Mouse (Mus musculus) erythroblast, embryonic 14.5 days (primary cell): ENCODE results near the gene Sorcs2. TPM values are rescaled to one million over a fixed set of nuclear protein-coding genes. Genes with fewer than 3 reads are reported as not detected.
"Not testable (repeated sequence)": the region's sequence is repeated elsewhere in the genome, so short reads cannot be mapped to it uniquely, and the experiment has no call there.

Experiments
- H3K27me3 ChIP-seq: 2 replicates; pipeline ENCODE4 v1.6.1; 2012; ENCODE audit warnings: inconsistent platforms; ENCODE audit not compliant: control insufficient read depth
- H3K36me3 ChIP-seq: 2 replicates; pipeline ENCODE4 v1.6.1; 2012; ENCODE audit warnings: mild to moderate bottlenecking, inconsistent platforms; ENCODE audit not compliant: control insufficient read depth
- H3K4me1 ChIP-seq: 2 replicates; pipeline ENCODE4 v1.6.1; 2012; ENCODE audit warnings: inconsistent platforms; ENCODE audit not compliant: control insufficient read depth
- H3K4me3 ChIP-seq: replicated peaks from 2 replicates; pipeline ENCODE3; 2012; ENCODE audit warnings: moderate library complexity, mild to moderate bottlenecking, inconsistent platforms
- H3K9me3 ChIP-seq: 2 replicates; pipeline ENCODE4 v1.6.1; 2012; ENCODE audit warnings: low read length, inconsistent platforms, mixed read lengths; ENCODE audit not compliant: control insufficient read depth
- GATA1 ChIP-seq: IDR thresholded peaks from 2 replicates; pipeline ENCODE4 v1.6.1; 2012; ENCODE audit warnings: low read length, inconsistent platforms, mixed read lengths
- TAL1 ChIP-seq: IDR thresholded peaks from 3 replicates; pipeline ENCODE4 v1.6.1; 2012; ENCODE audit warnings: low read length, inconsistent platforms, mixed read lengths
- polyA plus RNA-seq: library from polyadenylated mRNA; stranded (reverse); fragments of >175 nt; gene quantifications from 2 replicates; pipeline ENCODE4 v1.2.3, GENCODE M21; 2012

Gene Sorcs2
- polyA plus RNA-seq, 1 experiment: not detected

- Histone ChIP-seq H3K27me3 (peaks cover 31% of the 10 kb centered on the region), H3K36me3 (no peaks in the 10 kb centered on the region), H3K4me3 (no peak overlapping the region), H3K4me1 (no peaks in the 10 kb centered on the region), H3K9me3 (no peaks in the 10 kb centered on the region)
- TF ChIP-seq TAL1 (no peak), GATA1 (no peak)
These were observed 1.2 kb downstream of the Sorcs2 start for GRCm38 (mm10) chr5:36396491-36397383.

- Histone ChIP-seq H3K27me3 (peaks cover 31% of the 10 kb centered on the region), H3K4me1 (no peaks in the 10 kb centered on the region), H3K36me3 (no peaks in the 10 kb centered on the region), H3K4me3 (no peak overlapping the region), H3K9me3 (no peaks in the 10 kb centered on the region)
- TF ChIP-seq TAL1 (no peak), GATA1 (no peak)
These were observed 1.9 kb downstream of the Sorcs2 start for GRCm38 (mm10) chr5:36396011-36396410.

GRCm38 (mm10) chr5:36394840-36395515 lies 3.0 kb downstream of the Sorcs2 start:
- H3K27me3 ChIP-seq: peaks cover 31% of the 10 kb centered on the region

GRCm38 (mm10) chr5:36391751-36392150 lies 6.2 kb downstream of the Sorcs2 start:
- Histone ChIP-seq H3K27me3 (peaks cover 10% of the 10 kb centered on the region), H3K9me3 (no peaks in the 10 kb centered on the region), H3K4me3 (no peak overlapping the region), H3K4me1 (no peaks in the 10 kb centered on the region), H3K36me3 (no peaks in the 10 kb centered on the region)
- TF ChIP-seq GATA1 (no peak), TAL1 (no peak)

More at GRCm38 (mm10) chr5:36394840-36395515, 3.0 kb downstream of the Sorcs2 start:
- Histone ChIP-seq H3K4me1 (no peaks in the 10 kb centered on the region), H3K4me3 (no peak overlapping the region), H3K9me3 (no peaks in the 10 kb centered on the region), H3K36me3 (no peaks in the 10 kb centered on the region)
- no peak for TF ChIP-seq TAL1
- no peak for TF ChIP-seq GATA1

GRCm38 (mm10) chr5:36390591-36390927 lies 7.4 kb downstream of the Sorcs2 start:
- H3K4me1 ChIP-seq, H3K36me3 ChIP-seq, H3K9me3 ChIP-seq, H3K27me3 ChIP-seq, H3K4me3 ChIP-seq: not testable (repeated sequence)

- Histone ChIP-seq H3K27me3 (no peaks in the 10 kb centered on the region), H3K9me3 (no peaks in the 10 kb centered on the region), H3K4me1 (no peaks in the 10 kb centered on the region), H3K4me3 (no peak overlapping the region), H3K36me3 (no peaks in the 10 kb centered on the region)
- TF ChIP-seq TAL1: no peak
- TF ChIP-seq GATA1: no peak
These were observed 8.0 kb downstream of the Sorcs2 start for GRCm38 (mm10) chr5:36389731-36390590.

GRCm38 (mm10) chr5:36385062-36385461 lies 12.9 kb downstream of the Sorcs2 start:
- H3K36me3 ChIP-seq: no peaks in the 10 kb centered on the region
- H3K9me3 ChIP-seq: no peaks in the 10 kb centered on the region
- H3K4me3 ChIP-seq: no peak overlapping the region
- no peaks in the 10 kb centered on the region for H3K4me1 ChIP-seq
- H3K27me3 ChIP-seq: no peaks in the 10 kb centered on the region
- no peak for TF ChIP-seq TAL1
- TF ChIP-seq GATA1: no peak

GRCm38 (mm10) chr5:36383431-36383830 lies 14.5 kb downstream of the Sorcs2 start:
- Histone ChIP-seq H3K36me3 (no peaks in the 10 kb centered on the region), H3K4me3 (no peak overlapping the region)
- TF ChIP-seq GATA1 (no peak), TAL1 (no peak)

GRCm38 (mm10) chr5:36382721-36383120 lies 15.2 kb downstream of the Sorcs2 start:
- H3K27me3 ChIP-seq: no peaks in the 10 kb centered on the region

More at GRCm38 (mm10) chr5:36383431-36383830, 14.5 kb downstream of the Sorcs2 start:
- Histone ChIP-seq H3K4me1 (no peaks in the 10 kb centered on the region), H3K27me3 (no peaks in the 10 kb centered on the region), H3K9me3 (no peaks in the 10 kb centered on the region)

More at GRCm38 (mm10) chr5:36382721-36383120, 15.2 kb downstream of the Sorcs2 start:
- H3K4me3 ChIP-seq: no peak overlapping the region
- TF ChIP-seq GATA1 (no peak), TAL1 (no peak)
- H3K9me3 ChIP-seq: no peaks in the 10 kb centered on the region
- H3K4me1 ChIP-seq: no peaks in the 10 kb centered on the region
- no peaks in the 10 kb centered on the region for H3K36me3 ChIP-seq
